Comparison of ENCODE assay signal across 8 mouse cellular contexts in genomic region chr13:112673899-112674447, GRCm38 (mm10). TPM values are rescaled to one million over a fixed set of nuclear protein-coding genes. Genes with fewer than 3 reads are reported as not detected.
DNase-seq lines count a peak whose midpoint lies in the region; ATAC-seq and TF ChIP-seq lines count a peak whose summit lies in the region.

No protein-coding gene starts in this region.

- ATAC-seq in activated CD4-positive, CD25-positive, alpha-beta regulatory T cell, adult 4 months, result peak; percentile 77
- ATAC-seq in intestine, embryonic 15.5 days, result peak; percentile 86

- no peaks in the 10 kb centered on the region for H3K36me3 ChIP-seq in intestine, embryonic 15.5 days
- peaks cover 18% of the 10 kb centered on the region for H3K36me3 ChIP-seq in midbrain, embryonic 10.5 days
- H3K36me3 ChIP-seq in spleen, adult 2 months (ENCODE audit: control insufficient read depth, insufficient read depth, low read length), result peaks cover 5% of the 10 kb centered on the region

- peak; percentile 86 for DNase-seq in 3T3-L1 (ENCODE audit: low read depth, low spot score)
- peak; percentile 93 for DNase-seq in embryo, embryonic 10 days (ENCODE audit: low spot score)
- peak; percentile 29 to 38 for DNase-seq in gastrocnemius, postnatal 36 days
- peak; percentile 56 to 76 for DNase-seq in left cerebral cortex, postnatal 25 days (ENCODE audit: low spot score in 2 of 2)
- DNase-seq in midbrain, embryonic 10.5 days (ENCODE audit: low spot score), result peak; percentile 42
- peak; percentile 30 to 34 for DNase-seq in spleen, adult 2 months (ENCODE audit: low read depth in 1 of 2, low spot score in 2 of 2)

- no peak overlapping the region for H3K4me2 ChIP-seq in intestine, embryonic 15.5 days (replicated peaks)

- H3K9ac ChIP-seq in intestine, embryonic 15.5 days, result no peak overlapping the region

- H3K9me3 ChIP-seq in intestine, embryonic 15.5 days, result no peaks in the 10 kb centered on the region
- H3K9me3 ChIP-seq in midbrain, embryonic 10.5 days (replicated peaks), result no peaks in the 10 kb centered on the region; the same call in 1 of the 2 replicates

- no peak for TF ChIP-seq POLR2A in spleen, adult 2 months (IDR thresholded peaks at IDR 0.05; ENCODE audit: low read depth, low read length)

- H3K27me3 ChIP-seq in intestine, embryonic 15.5 days (replicated peaks), result no peaks in the 10 kb centered on the region
- H3K27me3 ChIP-seq in midbrain, embryonic 10.5 days (ENCODE audit: low read depth, poor library complexity, severe bottlenecking), result no peaks in the 10 kb centered on the region
- no peaks in the 10 kb centered on the region for H3K27me3 ChIP-seq in spleen, adult 2 months (ENCODE audit: control insufficient read depth, insufficient read depth, low read length)

- H3K27ac ChIP-seq in intestine, embryonic 15.5 days, result no peak overlapping the region
- H3K27ac ChIP-seq in midbrain, embryonic 10.5 days (replicated peaks), result no peak overlapping the region
- H3K27ac ChIP-seq in spleen, adult 2 months (ENCODE audit: insufficient read depth, low read length), result no peak overlapping the region

- intact Hi-C loops in gastrocnemius, postnatal 36 days (cut with DNase I), result loop anchor here (5.0 kb wide), 1 partner anchor 363 kb away; the partner anchor contains the start of gene Cdc20b
- intact Hi-C loops in left cerebral cortex, postnatal 25 days (cut with DNase I), result loop anchor here (2.0 to 5.0 kb wide), 4 partner anchors 128 to 363 kb away; partner anchors contain the start of genes Cdc20b and Plpp1

- no peaks in the 10 kb centered on the region for H3K4me1 ChIP-seq in intestine, embryonic 15.5 days (replicated peaks)
- H3K4me1 ChIP-seq in midbrain, embryonic 10.5 days, result no peaks in the 10 kb centered on the region
- H3K4me1 ChIP-seq in spleen, adult 2 months (ENCODE audit: control insufficient read depth, insufficient read depth, insufficient read length), result no peaks in the 10 kb centered on the region

- peak; percentile 42; the same call in 1 of the 2 replicates for TF ChIP-seq CTCF in spleen, adult 2 months (IDR thresholded peaks at IDR 0.05; ENCODE audit: extremely low read depth, insufficient read depth, insufficient read length, insufficient replicate concordance)

- WGBS in intestine, embryonic 15.5 days, result 12% methylated on average over 9 of the region's 9 CpGs
- 19% methylated on average over 9 of the region's 9 CpGs for WGBS in midbrain, embryonic 10.5 days
- WGBS in spleen, adult 2 months, result 23% methylated on average over 9 of the region's 9 CpGs

- no peak overlapping the region for H3K4me3 ChIP-seq in intestine, embryonic 15.5 days (replicated peaks)
- no peak overlapping the region for H3K4me3 ChIP-seq in midbrain, embryonic 10.5 days
- no peak overlapping the region for H3K4me3 ChIP-seq in spleen, adult 2 months (ENCODE audit: extremely low read depth, insufficient read depth, insufficient read length)

RNA-seq across cellular contexts. Expression of gene Slc38a9, which starts 13.4 kb away (rescaled TPM):
- 10 to 100 TPM; 19.8 to 30.0 TPM for polyA plus RNA-seq in activated CD4-positive, CD25-positive, alpha-beta regulatory T cell, adult 4 months (2017; shearing (Covaris generic))
- 1 to 10 TPM; 5.7 to 6.0 TPM for total RNA-seq in gastrocnemius, postnatal 36 days (2021)
- polyA plus RNA-seq in intestine, embryonic 15.5 days (2015; fragmentation: Nextera tagmentation; extraction: Ambion mirVana), result 11.8 and 13.1 TPM in 2 replicates
- 10 to 100 TPM; 18.9 to 25.8 TPM for total RNA-seq in left cerebral cortex, postnatal 25 days (2021)
- polyA plus RNA-seq in midbrain, embryonic 10.5 days (2016; fragmentation: Nextera tagmentation; extraction: Ambion mirVana), result 15.5 and 19.7 TPM in 2 replicates
- polyA plus RNA-seq in spleen, adult 2 months (2012; rRNA removed), result 22.0 and 23.5 TPM in 2 replicates

RNA-seq across cellular contexts. Expression of gene Ddx4, which starts 21.7 kb away (rescaled TPM):
- not detected for polyA plus RNA-seq in activated CD4-positive, CD25-positive, alpha-beta regulatory T cell, adult 4 months (2017; shearing (Covaris generic))
- not detected for total RNA-seq in gastrocnemius, postnatal 36 days (2021)
- 0.25 and 0.52 TPM in 2 replicates for polyA plus RNA-seq in intestine, embryonic 15.5 days (2015; fragmentation: Nextera tagmentation; extraction: Ambion mirVana)
- total RNA-seq in left cerebral cortex, postnatal 25 days (2021), result 1 to 10 TPM; 1.1 to 1.3 TPM
- 0.52 and 0.56 TPM in 2 replicates for polyA plus RNA-seq in midbrain, embryonic 10.5 days (2016; fragmentation: Nextera tagmentation; extraction: Ambion mirVana)
- polyA plus RNA-seq in spleen, adult 2 months (2012; rRNA removed), result 0.06 TPM in 1 of 2 replicates, not detected in the other

Comparison
In these comparisons a context has a peak if more than half of its experiments do, and no peak if none do; other contexts are left out.
1. DNase-seq: peak in every context shown above with its lines; median percentile 93 in embryo, embryonic 10 days; 86 in 3T3-L1; 66 in left cerebral cortex, postnatal 25 days; 42 in midbrain, embryonic 10.5 days; 34 in gastrocnemius, postnatal 36 days; 32 in spleen, adult 2 months.